Comparison of ENCODE assay signal across 13 mouse cellular contexts in the genomic region with DNA sequence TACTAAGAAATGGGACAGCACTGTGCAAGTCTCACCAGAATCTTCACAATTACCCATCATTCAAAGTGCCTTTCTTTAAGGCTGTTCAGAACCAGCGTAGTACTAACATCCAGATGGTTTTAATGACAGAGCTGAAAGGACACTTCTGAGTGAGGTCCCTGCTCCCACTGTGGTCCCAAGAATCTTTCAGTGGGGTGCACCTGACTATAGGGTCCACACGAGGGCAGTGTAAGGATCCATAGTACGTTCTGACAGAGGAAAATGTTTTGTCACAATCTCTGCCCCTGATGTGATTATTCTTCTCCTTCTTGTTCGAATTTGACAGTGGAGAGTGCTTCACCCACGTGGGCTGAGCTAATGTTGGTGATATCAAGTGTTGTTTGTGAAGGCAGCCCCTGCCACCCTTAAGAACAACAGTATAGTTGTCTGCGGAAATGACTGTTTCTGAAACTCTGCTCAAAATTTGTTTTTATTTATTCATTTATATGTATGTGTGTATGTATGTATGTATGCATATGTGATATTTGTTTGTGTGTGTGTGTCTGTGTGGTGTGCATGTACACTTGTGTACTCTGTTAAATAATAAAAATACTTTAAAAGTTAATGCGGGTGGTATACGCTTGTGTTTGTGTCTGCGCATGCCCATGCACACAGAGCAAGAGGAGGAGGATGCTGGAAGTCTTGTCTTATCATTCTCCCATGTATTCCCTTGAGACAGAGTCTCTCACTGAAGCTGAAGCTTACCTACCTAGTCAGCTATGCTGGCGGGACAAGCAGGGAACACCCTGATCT.
DNase-seq lines count a peak whose midpoint lies in the region; ATAC-seq and TF ChIP-seq lines count a peak whose summit lies in the region.
"Had no signal": no experiment of that assay in that cellular context is flagged by ENCODE, and none has a peak within 500 bp of the region (broad histone marks: within the 10 kb centered on the region; RNA-seq: fewer than 3 reads in every experiment).

No protein-coding gene starts in this region.

- H3K27ac ChIP-seq in layer of hippocampus, adult 2 months, result no peak overlapping the region
- no peak overlapping the region for H3K27ac ChIP-seq in hindbrain, embryonic 15.5 days (replicated peaks)
- no peak overlapping the region for H3K27ac ChIP-seq in liver, embryonic 11.5 days (ENCODE audit: low read depth, low read length)
- H3K27ac ChIP-seq: liver, embryonic 15.5 days had no signal

- 79% methylated on average over 10 of the region's 10 CpGs for WGBS in hindbrain, embryonic 15.5 days
- 77% methylated on average over 10 of the region's 10 CpGs for WGBS in liver, embryonic 11.5 days

- H3K4me2 ChIP-seq in hindbrain, embryonic 15.5 days, result no peak overlapping the region
- H3K4me2 ChIP-seq in liver, embryonic 11.5 days, result no peak overlapping the region
- H3K4me2 ChIP-seq: liver, embryonic 15.5 days had no signal

- H3K36me3 ChIP-seq in hindbrain, embryonic 15.5 days, result no peaks in the 10 kb centered on the region
- no peaks in the 10 kb centered on the region for H3K36me3 ChIP-seq in liver, embryonic 11.5 days (ENCODE audit: control insufficient read depth, insufficient read depth, low read length)
- H3K36me3 ChIP-seq: heart, embryonic 12.5 days; liver, embryonic 15.5 days had no signal

- peak; percentile 56; the same call in 1 of the 2 replicates for ATAC-seq in hindbrain, embryonic 15.5 days (ENCODE audit: low FRiP score, low read depth)
- ATAC-seq in liver, embryonic 11.5 days (replicated peaks; ENCODE audit: low FRiP score), result no peak

- DNase-seq in adrenal gland, postnatal 14 days, result peak; percentile 9
- DNase-seq in adrenal gland, postnatal 4 days (ENCODE audit: low spot score in 2 of 2), result no peak
- DNase-seq in layer of hippocampus, adult 2 months (ENCODE audit: low spot score in 2 of 2), result peak in 1 of 2 experiments; percentile 27
- DNase-seq in layer of hippocampus, adult 11-12 months (ENCODE audit: low spot score), result no peak
- DNase-seq in ES-CJ7 (ENCODE audit: low read depth, low spot score), result peak; percentile 17
- no peak for DNase-seq in liver, embryonic 11.5 days (ENCODE audit: low spot score)
- no peak for DNase-seq in testis, postnatal 14 days (ENCODE audit: low spot score)
- DNase-seq: kidney, postnatal 14 days had no signal

- peaks cover 19% of the 10 kb centered on the region for H3K4me1 ChIP-seq in hindbrain, embryonic 15.5 days (replicated peaks)
- H3K4me1 ChIP-seq in liver, embryonic 11.5 days (replicated peaks; ENCODE audit: control insufficient read depth, insufficient read depth, low read length), result no peaks in the 10 kb centered on the region
- H3K4me1 ChIP-seq: heart, embryonic 12.5 days; liver, embryonic 15.5 days had no signal

- H3K4me3 ChIP-seq in layer of hippocampus, adult 2 months, result no peak overlapping the region
- no peak overlapping the region for H3K4me3 ChIP-seq in hindbrain, embryonic 15.5 days
- H3K4me3 ChIP-seq in liver, embryonic 11.5 days (ENCODE audit: low read depth, low read length), result no peak overlapping the region
- H3K4me3 ChIP-seq: erythroblast, embryonic 14.5 days; heart, embryonic 12.5 days; liver, embryonic 15.5 days; myocyte had no signal

- H3K9me3 ChIP-seq in hindbrain, embryonic 15.5 days, result no peaks in the 10 kb centered on the region
- no peaks in the 10 kb centered on the region for H3K9me3 ChIP-seq in liver, embryonic 11.5 days (ENCODE audit: control insufficient read depth, low read length)
- H3K9me3 ChIP-seq: heart, embryonic 12.5 days; liver, embryonic 15.5 days had no signal

- H3K9ac ChIP-seq in hindbrain, embryonic 15.5 days, result no peak overlapping the region
- no peak overlapping the region for H3K9ac ChIP-seq in liver, embryonic 11.5 days (ENCODE audit: low read depth, low read length)
- H3K9ac ChIP-seq: heart, embryonic 12.5 days; liver, embryonic 15.5 days had no signal

- H3K27me3 ChIP-seq in hindbrain, embryonic 15.5 days, result no peaks in the 10 kb centered on the region
- no peaks in the 10 kb centered on the region for H3K27me3 ChIP-seq in liver, embryonic 11.5 days (replicated peaks; ENCODE audit: control insufficient read depth, insufficient read depth, low read length)
- H3K27me3 ChIP-seq: heart, embryonic 12.5 days; liver, embryonic 15.5 days had no signal

- TF ChIP-seq CTCF in layer of hippocampus, adult 2 months (conservative IDR thresholded peaks at IDR 0.05), result peak; percentile 77

Comparison
In these comparisons a context has a peak if more than half of its experiments do, and no peak if none do; other contexts are left out.
1. DNase-seq: peak in adrenal gland, postnatal 14 days (single experiment) and ES-CJ7 (single experiment); none in adrenal gland, postnatal 4 days (0 of 2), layer of hippocampus, adult 11-12 months (single experiment), liver, embryonic 11.5 days (single experiment) and testis, postnatal 14 days (single experiment).